Mouse (Mus musculus) gastrocnemius, adult 18-20 months (tissue): ENCODE measurements at regions not wholly inside any gene's neighbourhood (a gene's known extent, or its start where the extent isn't known, plus 50 kb on each side); places are given as distances from the start of the nearest gene placed in this dataset.

Source experiments
- DNase-seq: peaks from one replicate; pipeline ENCODE4 v3.0.0; 2021; ENCODE audit warnings: low spot score

DNA sequence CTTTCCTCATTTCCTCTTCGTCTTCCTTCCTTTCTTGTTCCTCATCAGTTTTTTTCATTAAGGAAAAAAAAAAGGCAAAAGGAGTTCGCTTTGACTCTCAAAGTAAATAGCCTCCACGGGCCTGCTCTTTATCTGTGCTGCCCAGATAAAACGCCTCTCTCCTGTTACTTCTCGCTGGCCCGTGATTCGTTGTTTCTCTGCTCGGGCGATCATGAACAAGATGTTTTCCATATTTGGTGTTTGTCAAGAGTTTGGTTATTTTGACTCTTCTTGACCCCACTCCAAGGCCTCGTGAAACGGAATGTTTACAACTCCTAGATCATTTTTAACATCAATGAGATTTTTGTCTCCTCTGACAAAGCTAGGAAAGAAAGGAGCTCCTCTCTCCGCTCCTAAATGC lies 288.4 kb upstream of the Atp5g3 start:
- no peak for DNase-seq

DNA sequence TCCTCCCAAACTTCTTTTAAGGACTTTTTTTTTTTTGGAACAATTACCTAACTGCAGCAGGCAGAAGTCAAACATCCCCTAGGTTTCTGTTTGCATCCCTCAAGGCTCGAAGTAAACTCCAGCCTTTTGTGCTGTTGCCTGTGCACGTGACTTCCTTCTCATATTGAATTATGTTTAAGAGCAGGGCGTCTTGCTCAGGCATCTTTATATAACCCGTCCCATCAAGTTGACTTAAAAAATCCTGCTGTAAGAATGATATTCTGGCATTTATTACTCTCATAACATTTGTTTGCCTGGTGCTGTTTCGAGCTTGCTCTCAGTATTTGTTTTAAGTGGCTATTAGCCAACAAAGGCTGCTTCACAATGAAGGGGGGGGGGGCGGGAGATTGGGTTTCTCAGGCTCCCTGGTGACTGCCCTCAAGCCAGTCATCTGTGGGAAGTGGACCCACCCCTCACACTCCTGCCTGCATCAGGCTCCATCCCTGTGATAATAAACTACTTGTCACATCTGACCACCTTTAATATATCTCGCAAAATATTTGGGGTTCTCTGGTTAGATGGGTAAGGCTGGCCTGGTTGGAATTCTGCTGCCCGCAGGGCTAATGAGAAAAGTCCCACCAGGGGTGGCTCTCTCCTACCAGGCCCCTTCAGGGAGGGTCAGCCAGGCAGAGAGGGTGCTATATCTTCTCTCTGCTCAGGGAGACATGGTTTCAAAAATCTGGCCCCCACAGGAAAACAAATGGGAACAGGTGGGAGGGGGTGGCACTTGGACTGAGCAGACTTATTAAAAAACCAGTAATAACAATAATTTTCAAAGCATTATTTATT lies 277.1 kb upstream of the Atp5g3 start:
- no peak for DNase-seq

DNA sequence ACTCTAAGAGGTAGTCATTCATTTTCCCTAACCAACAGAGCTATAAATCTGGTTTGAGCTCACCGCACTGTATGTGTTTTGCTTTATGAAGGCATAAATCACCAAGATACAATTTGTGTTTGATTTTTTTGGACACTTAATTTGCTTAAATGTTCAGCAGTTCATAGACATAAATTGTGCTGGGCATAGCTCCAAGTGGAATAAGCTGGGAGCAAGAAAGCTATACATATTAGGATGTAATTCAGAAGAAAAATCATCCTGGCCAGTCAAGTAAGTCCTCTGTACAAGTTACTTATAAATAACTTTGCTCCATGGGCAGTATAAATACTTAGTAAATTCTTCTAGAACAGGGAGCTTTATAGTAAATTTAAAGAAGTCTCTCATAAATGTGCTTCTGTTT lies 267.0 kb upstream of the Atp5g3 start:
- no peak for DNase-seq

DNA sequence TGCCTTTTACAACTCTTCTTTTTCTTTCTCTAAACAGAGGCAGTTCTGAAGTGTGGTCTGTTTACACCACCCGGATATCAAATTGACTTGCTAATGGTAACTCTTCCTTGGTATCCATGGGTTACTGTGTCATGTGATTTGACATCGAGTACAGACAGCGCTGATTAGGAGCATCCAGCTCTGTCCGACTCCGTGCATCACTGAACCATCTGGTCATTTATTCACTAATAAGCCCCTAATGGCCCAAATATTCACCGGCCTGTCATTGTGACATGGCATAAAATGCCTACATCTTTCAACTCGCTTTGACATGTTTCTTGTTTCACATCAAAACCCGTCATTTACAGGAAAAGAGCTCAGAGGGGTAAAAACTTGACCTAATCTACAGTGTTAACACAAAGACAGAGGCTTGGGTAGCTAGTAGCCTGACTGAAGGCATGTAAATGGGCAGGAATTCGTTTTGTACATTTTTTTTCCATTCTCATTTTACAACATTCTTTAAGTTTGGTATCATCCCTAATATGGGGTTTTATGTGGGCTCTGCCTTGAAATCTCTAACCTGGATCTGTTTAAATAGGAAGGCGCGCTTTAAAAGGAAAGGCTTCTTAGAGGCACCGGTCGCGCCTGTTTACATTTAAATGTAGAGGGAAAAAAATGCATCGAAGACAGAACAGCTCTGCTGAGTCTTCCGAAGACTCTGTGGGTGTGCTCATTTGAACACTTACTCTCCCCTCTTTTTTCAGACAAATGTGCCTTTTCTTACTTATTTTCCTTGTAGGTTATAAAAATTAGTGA lies 257.8 kb upstream of the Atp5g3 start:
- DNase-seq: no peak

DNA sequence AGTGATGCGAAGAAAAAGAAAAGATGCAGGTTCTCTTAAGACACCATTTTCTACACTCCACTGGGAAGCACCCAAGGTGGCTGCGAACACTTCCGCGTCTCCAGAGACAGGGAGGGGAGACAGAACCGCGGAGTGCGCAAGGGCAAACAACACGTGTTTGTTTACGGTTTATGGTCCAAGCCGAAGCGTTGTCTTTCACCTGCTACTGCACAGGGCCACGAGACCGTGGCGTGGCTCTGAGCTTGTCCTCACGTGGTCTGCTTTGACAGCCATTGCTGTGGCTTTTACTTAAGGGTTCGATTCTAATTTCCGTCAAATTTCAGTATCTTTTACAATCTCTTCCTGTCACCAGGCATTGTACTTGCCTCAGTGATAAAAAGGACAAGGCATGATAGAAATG lies 257.2 kb upstream of the Atp5g3 start:
- no peak for DNase-seq

DNA sequence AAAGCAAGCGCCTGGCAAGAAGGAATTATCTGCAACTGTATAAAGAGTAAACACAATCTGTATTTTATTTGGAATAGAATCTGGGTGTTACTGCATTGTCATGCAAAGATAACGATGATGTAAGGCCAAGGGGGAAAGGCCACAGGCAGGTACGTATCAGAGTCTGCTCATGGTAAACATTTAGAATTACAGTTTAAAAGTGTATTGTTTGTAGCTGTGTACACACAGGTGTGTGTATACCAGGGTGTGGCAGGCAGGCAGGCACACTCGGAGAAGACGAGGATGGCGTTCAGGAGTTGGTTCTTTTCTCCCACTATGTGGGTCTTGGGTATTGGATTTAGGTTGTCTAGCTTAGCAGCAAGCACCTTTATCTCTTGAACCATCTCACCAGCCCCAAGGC lies 242.9 kb upstream of the Atp5g3 start:
- no peak for DNase-seq

DNA sequence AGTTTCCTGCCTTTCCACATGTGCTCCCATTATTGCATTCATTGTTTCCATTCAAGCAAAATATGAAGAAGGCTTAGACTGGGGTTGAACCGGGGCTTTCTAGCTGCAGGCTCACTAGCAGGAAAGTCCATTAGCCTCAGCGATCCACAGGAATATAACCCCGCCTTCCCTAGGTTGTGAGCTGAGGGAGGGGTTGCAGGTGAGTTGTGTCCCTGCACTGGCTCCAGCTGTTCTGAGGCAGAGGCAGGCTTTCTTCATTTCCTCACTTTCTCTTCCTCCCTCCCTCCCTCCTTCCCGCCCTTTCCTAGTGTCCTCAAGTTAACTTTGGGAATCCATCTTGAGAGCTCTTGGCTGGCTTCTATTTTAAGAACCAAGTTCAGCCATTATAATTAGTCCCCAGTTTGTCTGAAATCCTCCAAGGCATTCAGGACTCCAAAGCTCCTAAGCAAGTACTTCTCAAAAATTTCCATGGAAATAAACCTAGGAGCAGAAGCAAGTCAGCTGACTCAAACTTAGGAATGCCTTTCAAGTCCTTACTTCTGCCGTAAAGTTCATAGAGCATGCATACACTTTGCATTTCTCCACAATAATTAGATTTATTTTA lies 242.2 kb upstream of the Atp5g3 start:
- DNase-seq: no peak

DNA sequence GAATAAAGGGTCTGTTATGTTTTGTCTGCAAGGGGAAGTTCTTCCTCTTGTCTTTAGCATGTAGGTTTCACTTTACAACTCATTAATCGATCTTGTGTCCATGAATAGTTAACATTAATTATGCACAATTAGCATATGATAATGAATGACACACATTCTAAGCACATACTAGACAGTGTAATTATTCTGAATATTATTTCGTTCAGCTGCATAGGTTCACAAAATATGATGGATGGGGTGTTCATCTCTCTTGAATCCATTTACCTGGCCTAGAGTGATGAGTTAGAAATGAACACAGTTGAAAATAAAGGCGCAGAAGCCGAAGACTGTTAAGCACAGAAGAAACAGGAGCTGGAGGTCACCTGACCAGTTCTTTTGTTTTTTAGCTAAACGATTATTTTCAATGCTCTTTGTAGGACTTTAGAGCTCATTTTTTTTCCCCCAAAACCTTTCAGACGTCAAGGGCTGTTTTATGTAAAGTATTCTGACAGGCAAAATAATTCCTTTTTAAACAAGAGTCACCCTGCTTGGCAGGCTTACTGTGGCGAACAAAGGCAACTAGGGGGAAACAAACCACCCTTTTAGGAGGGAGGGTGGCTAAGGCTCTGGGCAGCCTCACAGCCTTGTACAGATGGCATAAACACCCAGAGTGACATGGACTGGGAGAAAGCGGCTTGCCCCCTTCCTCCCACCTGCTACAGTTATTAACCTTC lies 241.6 kb upstream of the Atp5g3 start:
- no peak for DNase-seq

DNA sequence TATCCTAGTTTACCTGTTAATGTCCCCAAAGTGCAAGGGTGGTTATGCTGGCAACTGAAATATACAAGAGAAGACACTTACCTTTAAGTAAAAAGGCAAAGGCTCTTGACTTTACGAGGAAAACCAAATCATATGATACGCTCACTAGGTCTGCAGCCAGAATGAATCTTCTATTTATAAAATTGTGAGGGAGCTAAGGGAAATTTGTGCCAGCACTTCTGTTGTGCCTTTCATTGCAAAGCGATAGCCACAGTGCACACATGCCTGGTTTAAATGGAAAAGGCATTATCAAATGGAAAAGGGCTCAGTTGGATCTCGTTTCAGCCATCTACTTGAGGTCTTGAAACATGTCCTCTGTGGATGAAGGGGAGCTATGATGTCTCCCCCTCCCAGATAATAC lies 236.1 kb upstream of the Atp5g3 start:
- no peak for DNase-seq

DNA sequence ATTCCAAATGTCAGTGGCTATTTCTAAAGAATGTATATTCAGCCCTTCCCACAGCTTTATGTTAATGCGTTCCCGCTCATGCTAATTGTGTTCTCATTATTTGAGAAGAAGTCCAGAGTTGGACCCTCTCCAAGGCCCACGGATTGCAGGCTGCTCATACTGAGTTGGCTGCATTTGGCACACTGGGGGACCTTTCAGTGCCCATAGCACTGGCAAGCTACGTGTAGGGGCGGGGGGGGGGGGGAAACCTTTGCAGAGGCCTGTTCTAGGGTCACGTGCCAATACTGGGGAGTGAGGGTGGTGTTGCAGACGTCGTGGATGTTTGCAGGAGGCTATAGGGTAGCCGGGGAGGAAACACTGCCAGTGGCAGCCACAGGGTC lies 225.5 kb upstream of the Atp5g3 start:
- no peak for DNase-seq

DNA sequence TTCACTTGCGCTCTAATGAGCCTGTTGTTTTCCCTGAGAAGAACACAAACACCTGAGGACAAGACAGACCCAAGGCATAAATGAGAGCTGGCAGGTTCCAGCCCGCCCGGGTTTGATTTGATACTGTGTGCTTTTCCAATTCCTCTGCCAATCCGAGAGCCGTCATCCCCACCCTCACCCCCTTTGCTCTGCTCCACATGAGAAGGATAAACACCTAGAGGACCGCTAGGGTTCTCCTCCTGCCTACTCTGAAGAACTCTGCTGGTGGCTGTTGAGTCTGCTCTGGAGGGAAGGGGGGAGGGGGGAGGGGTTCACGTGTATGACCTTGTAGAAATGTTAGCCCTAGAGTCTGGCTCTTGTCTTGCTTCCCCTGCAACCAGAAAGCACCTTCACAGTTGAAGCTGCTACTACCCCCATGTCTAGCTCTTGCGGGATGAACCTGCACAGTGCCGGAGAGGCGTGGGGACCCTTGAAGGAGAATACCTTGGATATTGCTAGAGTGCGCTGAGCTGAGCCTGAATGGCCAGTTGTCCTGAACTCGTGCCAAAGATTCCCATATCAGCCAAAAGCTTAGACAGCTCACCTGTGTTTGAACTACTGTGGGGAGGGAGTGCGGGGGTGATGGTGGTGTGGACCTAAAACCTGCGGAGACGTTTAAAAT lies 225.0 kb upstream of the Atp5g3 start:
- no peak for DNase-seq

DNA sequence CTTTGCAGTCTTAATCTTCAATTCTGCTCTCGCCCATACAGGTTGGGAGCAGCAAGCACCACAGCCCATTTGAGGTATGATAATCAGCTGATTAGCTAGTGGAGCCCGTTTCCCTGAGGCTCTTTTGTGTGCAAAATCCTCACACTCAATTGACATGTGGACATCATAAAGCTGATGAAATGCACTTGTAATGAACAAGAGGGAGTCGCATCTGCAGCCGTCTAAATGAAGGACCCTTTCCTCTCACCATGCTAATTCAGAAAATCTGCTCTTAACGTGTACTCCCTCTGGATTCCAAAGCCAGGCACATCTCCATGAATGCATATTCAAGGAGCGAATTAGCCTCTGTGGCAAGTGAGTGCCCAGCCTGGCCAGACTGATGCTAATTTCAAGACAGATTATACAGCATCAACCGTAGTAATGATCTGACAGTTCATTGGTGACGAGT lies 219.0 kb upstream of the Atp5g3 start:
- DNase-seq: no peak

DNA sequence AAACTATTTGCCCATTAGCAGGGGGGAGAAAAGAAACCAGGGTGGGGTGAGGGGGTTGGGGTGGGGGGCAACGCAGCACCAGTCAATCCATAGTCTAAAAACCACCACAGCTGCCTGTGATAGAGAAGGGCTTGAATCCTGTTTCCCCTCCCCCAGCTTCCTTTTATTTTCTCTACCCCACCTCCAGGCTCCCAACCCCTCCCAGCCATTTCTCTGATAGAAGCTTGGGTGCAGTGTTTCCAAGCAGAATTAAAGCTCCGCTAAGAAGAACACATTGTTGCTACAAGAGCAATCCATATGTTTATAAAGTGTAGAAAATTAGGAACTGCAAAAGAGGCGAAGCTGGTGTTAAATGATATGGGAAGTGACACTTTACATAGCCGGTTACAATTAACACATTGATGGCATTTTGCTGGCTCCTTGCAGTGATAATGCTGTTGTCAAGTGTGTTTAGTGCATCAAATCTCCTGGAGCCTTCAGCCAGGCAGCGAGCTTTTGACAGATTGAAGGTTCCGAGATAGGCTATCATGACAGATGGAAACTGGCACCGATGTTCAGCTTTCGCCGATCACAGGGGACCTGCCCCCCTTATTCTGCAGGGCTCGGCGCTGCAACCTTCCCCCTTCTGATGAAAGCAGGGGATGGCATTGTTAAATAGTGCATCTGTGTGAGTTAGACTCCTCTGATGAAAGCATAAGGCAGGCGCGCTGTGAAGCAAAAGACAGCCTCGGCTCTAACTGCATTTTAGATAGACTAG lies 217.8 kb upstream of the Atp5g3 start:
- DNase-seq: no peak

DNA sequence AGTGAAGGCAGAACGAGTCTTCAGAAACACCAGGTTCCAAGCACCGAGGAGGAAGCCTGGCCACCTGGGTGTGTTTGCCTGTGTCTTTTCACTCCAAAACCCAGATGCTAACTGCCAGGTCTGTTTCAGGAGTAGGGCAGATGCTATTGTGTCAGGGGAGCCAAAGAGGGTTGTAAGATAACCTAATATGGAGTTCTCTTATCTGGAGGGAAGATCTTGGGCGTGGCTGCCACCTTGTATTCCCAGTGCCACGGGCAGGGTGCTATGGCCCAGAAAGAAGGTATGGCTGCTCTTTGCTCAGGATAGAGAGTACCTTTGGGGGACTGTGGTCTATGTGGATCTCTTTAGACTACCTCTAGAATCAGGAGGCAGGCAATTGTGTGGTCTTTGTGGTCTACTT lies 216.0 kb upstream of the Atp5g3 start:
- DNase-seq: no peak

DNA sequence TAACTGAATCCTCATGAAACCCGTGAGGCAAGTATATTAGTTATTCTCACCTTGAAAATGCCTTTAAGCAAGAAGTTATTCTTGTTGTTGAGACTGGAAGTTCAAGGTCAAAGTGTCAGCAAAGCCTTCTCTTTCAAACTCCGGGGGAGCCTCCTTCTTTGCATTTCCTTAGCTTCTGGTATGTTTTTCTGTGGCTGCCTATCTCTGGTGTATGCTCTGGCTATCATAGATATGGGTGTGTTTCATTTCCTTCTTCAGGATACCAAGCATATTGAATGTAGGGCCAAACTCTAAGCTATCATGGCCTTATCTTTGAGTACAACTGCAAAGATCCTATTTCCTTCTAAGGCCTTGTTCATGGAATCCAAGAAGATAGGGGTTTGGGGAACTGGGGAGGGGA lies 213.1 kb upstream of the Atp5g3 start:
- no peak for DNase-seq

DNA sequence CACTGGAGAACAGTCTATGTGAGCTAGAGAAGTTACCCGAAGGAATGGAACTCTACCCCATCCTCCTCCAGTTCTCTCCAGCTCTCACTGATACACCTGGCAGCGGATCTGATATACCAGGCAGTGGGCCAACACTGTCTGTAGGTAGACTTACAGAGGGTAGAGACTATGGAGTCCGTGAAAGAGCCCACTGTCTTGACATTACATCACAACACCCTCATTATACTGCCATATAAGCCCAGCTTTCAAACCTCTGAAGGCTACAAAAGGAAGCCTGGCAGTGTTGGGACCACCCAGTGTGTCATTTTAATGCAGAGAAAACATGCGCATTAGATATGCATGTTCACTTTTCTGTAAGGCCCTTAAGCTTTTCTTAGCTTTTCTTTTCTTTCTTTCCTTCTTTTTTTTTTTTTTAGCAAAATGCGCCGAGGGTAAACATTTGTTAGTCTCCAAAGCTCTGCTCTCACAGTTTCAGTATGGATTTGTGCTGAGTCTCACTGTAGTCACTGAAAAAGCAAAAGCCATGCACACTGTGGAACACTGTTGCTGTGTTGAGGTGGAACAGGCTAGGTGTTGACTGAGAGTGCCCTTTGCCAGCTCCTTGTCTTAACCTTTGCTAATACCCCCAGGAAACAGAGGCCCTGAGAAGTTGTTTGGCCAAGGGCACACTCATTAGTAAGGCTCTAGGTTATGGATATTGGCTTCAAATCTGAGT lies 212.4 kb upstream of the Atp5g3 start:
- DNase-seq: no peak

DNA sequence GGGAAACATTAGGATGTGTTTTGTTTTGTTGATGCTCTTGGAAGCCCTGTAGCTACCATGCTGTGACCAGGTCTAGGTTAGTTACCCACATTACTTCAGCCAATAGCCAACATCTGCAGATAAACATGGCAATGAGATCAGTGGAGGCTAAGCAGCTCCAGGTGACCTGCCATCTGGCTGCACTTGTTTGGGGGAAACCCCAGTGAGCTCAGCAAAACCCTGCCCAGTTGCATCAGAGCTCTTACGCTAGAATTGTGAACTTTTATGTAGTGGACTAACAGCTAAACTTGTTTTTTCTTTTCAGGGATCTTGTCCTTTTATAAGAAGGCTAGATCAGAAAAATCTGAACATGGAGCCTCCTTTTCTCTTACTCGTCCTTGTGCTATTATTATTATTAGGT lies 211.8 kb upstream of the Atp5g3 start:
- no peak for DNase-seq

DNA sequence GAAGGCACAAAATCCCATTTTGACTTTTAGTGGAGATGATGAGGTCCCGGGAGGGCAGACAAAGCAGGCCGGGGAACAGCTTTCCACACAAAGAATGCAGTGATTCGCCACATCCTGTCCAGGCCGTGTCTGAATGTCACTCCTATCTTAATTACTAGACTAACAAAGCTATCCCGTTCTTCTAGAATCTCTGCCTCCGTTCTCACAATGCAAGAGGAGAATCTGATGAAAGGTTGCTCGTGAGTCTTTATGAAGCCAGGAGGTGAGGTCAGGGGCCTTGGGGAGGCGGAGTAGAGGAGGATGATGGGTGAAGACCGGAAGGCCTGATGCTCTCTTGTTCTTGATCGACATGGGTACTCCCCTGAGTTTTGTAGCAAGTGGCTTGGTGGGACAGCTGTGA lies 208.9 kb upstream of the Atp5g3 start:
- DNase-seq: no peak

DNA sequence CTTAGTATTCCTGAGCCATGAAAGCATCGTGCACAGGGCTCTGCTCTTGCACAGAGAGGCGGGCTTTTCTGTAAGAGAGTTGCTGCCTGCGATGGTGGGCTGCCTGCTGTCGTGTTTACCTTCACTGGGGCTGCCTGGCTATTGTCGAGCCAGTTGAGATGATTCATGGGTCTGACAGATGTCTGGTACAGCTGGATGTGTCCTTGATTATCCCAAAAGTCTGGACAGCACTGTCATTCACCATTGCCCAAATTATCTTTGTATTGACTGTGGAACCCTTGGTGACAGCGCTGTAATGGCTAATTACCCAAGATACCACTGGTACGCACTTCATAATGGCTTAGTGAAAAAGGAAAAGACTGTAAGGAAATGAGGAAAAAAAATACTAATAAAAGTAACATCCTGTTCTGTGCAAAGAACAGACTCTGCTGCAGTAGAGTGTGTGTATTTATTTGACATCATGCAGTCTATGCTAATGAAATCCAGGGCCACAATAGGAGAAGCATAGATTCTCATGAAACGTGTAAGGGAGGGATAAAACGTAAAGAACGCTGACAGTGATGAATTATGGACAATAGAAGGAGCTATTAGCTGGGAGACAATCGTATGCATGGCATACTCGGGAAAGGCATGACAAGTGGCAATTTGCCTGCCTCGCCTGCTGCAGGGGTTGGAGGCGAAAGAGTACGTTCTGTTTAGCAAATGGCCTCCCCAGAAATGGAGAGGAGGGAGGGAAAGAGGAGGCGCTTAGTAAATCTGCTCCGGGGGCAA lies 208.2 kb upstream of the Atp5g3 start:
- no peak for DNase-seq
